Mouse (Mus musculus) hindbrain, embryonic 12.5 days (tissue): ENCODE results near the gene Olfr556. TPM values are rescaled to one million over a fixed set of nuclear protein-coding genes. Genes with fewer than 3 reads are reported as not detected.

ENCODE experiments used
- ATAC-seq: fragments of 200-750 bp; cut with Nextera tagmentation; 2 replicates; pipeline ENCODE4 v1.8.0; 2017; ENCODE audit warnings: moderate TSS enrichment; ENCODE audit not compliant: low FRiP score
- H3K27ac ChIP-seq: fragments of 300-500 bp; sonication (generic); 2 replicates; pipeline ENCODE4 v1.5.1; 2016; ENCODE audit warnings: mild to moderate bottlenecking
- H3K27me3 ChIP-seq: fragments of 300-500 bp; sonication (generic); 2 replicates; pipeline ENCODE4 v1.6.1; 2016; ENCODE audit warnings: mild to moderate bottlenecking
- H3K36me3 ChIP-seq: fragments of 300-500 bp; sonication (generic); 2 replicates; pipeline ENCODE4 v1.6.1; 2016; ENCODE audit warnings: mild to moderate bottlenecking
- H3K4me1 ChIP-seq: fragments of 300-500 bp; sonication (generic); 2 replicates; pipeline ENCODE4 v1.6.1; 2016
- H3K4me2 ChIP-seq: fragments of 300-500 bp; sonication (generic); replicated peaks from 2 replicates; pipeline ENCODE4 v1.6.1; 2016; ENCODE audit warnings: mild to moderate bottlenecking
- H3K4me3 ChIP-seq: fragments of 300-500 bp; sonication (generic); 2 replicates; pipeline ENCODE4 v1.5.1; 2016; ENCODE audit warnings: mild to moderate bottlenecking
- H3K9ac ChIP-seq: fragments of 300-500 bp; sonication (generic); 2 replicates; pipeline ENCODE4 v1.6.1; 2016; ENCODE audit warnings: mild to moderate bottlenecking, moderate library complexity
- H3K9me3 ChIP-seq: fragments of 300-500 bp; sonication (generic); replicated peaks from 2 replicates; pipeline ENCODE4 v1.6.1; 2016; ENCODE audit warnings: mild to moderate bottlenecking
- WGBS: fragments of 180-500 bp; shearing (Covaris S2); methylation state at CpG from one replicate; pipeline ENCODE4 v1.1.7; 2016; 5-methylcytosine and 5-hydroxymethylcytosine counted together
- polyA plus RNA-seq: library from polyadenylated mRNA; unstranded; fragments of >200 nt; fragmentation: Nextera tagmentation; extraction: Ambion mirVana; gene quantifications from 2 replicates; pipeline ENCODE4 v1.2.1, GENCODE M21; 2016

Gene Olfr556
- polyA plus RNA-seq, 1 experiment from 2014 or later: not detected

DNA sequence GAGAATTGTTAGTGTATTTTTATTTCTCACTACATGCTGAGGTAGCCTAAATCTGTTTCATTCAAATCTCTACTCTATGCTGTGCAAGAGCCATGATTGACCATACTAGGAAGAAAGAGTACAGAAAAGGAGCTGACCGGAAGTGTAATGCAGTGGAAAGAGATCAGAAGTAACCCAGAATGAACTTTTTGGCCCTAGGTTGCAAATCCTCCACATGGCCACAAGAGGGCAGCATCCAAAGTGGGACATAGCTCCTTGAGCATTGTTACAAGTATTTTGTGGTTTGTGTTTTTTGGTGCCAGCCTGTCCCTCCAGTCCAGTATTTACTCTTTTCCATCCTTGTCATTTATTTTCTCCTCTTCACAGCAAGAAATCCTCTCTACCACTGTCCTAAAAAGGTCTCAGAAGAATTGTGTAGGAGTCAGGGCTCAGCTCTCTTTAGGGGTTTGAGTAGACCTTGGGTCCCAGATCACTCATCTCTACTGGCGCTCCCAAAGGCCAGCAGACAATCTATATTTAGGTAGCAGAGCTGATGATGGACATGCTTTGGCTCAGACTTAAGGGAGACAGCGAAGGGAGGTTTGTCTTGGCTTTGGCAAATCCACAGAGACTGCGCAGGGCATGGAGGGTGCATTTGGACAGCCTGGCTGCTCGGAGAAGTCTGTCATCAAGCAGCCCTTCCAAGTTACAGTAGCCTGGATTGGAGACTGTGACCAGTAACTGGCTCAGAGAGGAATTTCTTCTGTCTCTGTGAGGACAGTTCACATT lies 30.8 kb downstream of the Olfr556 start, which contains the start of gene Olfr557:
Olfr557 (plus strand) TSS at position 553 of the 768 bp plus-strand sequence.
- no peak for ATAC-seq
- Histone ChIP-seq H3K36me3 (no peaks in the 10 kb centered on the region), H3K4me2 (no peak within 1 kb of the TSS), H3K27me3 (no peaks in the 10 kb centered on the region), H3K4me1 (no peaks in the 10 kb centered on the region), H3K9ac (no peak within 1 kb of the TSS), H3K4me3 (no peak within 1 kb of the TSS), H3K27ac (no peak within 1 kb of the TSS), H3K9me3 (no peaks in the 10 kb centered on the region)
- WGBS: 79% methylated on average over 5 of the region's 5 CpGs

DNA sequence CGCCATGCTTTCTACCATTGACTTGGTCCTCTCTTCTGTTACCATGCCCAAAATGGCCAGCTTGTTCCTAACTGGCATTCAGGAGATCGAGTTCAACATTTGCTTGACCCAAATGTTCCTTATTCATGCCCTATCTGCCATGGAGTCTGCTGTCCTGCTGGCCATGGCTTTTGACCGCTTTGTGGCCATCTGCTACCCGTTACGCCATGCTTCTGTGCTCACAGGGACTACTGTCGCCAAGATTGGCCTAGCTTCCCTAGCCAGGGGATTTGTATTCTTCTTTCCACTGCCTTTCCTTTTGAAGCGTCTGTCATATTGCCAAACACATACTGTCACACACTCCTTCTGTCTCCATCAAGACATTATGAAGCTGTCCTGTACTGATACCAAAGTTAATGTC lies 33.8 kb downstream of the Olfr556 start:
- no peaks in the 10 kb centered on the region for H3K9me3 ChIP-seq
- ATAC-seq: no peak
- H3K4me3 ChIP-seq: no peak overlapping the region
- H3K9ac ChIP-seq: no peak overlapping the region
- no peaks in the 10 kb centered on the region for H3K36me3 ChIP-seq
- 88% methylated on average over 7 of the region's 7 CpGs for WGBS
- H3K4me2 ChIP-seq: no peak overlapping the region
- H3K4me1 ChIP-seq: no peaks in the 10 kb centered on the region
- H3K27ac ChIP-seq: no peak overlapping the region
- H3K27me3 ChIP-seq: no peaks in the 10 kb centered on the region

DNA sequence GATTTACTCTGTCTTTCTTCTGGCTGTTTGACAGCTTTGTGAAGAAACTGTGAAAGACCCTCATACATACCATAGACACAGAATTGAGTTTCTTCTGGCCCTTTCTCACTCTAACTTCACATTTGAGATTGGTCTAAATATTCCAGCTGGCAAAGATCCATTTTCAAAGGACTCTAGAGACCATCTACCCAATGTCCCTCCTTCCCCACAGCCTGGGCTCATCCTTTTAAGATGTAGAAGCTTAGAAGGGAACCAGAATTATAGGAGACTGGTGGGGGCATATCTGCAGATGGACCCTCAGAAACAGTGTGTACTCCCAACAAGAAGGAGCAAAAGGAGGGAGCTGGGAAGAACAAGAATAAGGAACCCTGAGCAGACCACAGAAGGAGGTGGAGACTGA lies 37.2 kb downstream of the Olfr556 start, which contains the start of gene Olfr558:
Olfr558 (plus strand) TSS at position 301 of the 400 bp plus-strand sequence.
- no peak for ATAC-seq
- Histone ChIP-seq H3K36me3 (no peaks in the 10 kb centered on the region), H3K9ac (no peak within 1 kb of the TSS)

DNA sequence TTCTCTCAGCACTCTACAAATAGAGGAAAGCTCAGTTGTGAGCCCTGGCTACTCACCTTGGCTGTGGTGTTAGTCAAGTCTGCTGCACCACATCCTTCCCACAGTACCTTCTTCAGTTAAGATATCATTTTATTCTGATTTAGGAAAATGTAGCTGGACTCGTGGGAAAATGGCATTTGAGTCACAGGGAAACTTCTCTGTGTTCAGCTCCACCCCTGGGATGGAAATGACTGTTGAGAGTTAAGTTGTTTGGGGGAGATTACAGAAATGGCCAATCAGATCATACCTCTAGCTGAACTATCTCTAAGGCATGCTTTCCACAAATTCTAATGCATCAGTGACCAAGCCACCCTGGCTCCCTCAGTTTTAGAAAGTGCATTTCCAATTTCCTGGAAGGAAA lies 54.3 kb downstream of the Olfr556 start, which contains the start of gene Olfr33:
Olfr33 (minus strand) TSS at position 101 of the 400 bp plus-strand sequence.
- Histone ChIP-seq H3K36me3 (no peaks in the 10 kb centered on the region), H3K4me1 (no peaks in the 10 kb centered on the region), H3K9ac (no peak within 1 kb of the TSS), H3K4me2 (no peak within 1 kb of the TSS), H3K4me3 (no peak within 1 kb of the TSS), H3K9me3 (no peaks in the 10 kb centered on the region), H3K27me3 (no peaks in the 10 kb centered on the region), H3K27ac (no peak within 1 kb of the TSS)
- no peak for ATAC-seq
- 44% methylated on average over 1 of the region's 1 CpGs for WGBS

More for the DNA sequence above, 37.2 kb downstream of the Olfr556 start, which contains the start of gene Olfr558:
- no peaks in the 10 kb centered on the region for H3K4me1 ChIP-seq
- no peaks in the 10 kb centered on the region for H3K9me3 ChIP-seq
- H3K4me2 ChIP-seq: no peak within 1 kb of the TSS
- no peak within 1 kb of the TSS for H3K27ac ChIP-seq
- H3K27me3 ChIP-seq: no peaks in the 10 kb centered on the region
- no peak within 1 kb of the TSS for H3K4me3 ChIP-seq

Other genes with a start within 250 kb of the Olfr556 start
- 114 and 116 TPM in 2 replicates for gene Rrm1, start 223.2 kb upstream of the Olfr556 start, polyA plus RNA-seq
- 0.31 and 0.55 TPM in 2 replicates for gene Olfr543, start 183.2 kb upstream of the Olfr556 start, polyA plus RNA-seq
- gene Olfr544, start 176.6 kb upstream of the Olfr556 start, polyA plus RNA-seq: 0.15 and 0.20 TPM in 2 replicates
- 0.17 and 0.22 TPM in 2 replicates for gene Olfr545, start 165.3 kb upstream of the Olfr556 start, polyA plus RNA-seq
- not detected in 2 replicates for gene Olfr547, start 130.2 kb upstream of the Olfr556 start, polyA plus RNA-seq
- not detected in 2 replicates for gene Olfr548-ps1, start 124.0 kb upstream of the Olfr556 start, polyA plus RNA-seq
- gene Olfr549, start 115.0 kb upstream of the Olfr556 start, polyA plus RNA-seq: not detected in 2 replicates
- 0.26 and 0.41 TPM in 2 replicates for gene Trim21, start 99.4 kb upstream of the Olfr556 start, polyA plus RNA-seq
- gene Olfr550, start 93.5 kb upstream of the Olfr556 start, polyA plus RNA-seq: not detected in 2 replicates
- gene Olfr551, start 73.0 kb upstream of the Olfr556 start, polyA plus RNA-seq: not detected in 2 replicates
- gene Olfr552, start 67.1 kb upstream of the Olfr556 start, polyA plus RNA-seq: not detected in 2 replicates
- gene Olfr553, start 46.7 kb upstream of the Olfr556 start, polyA plus RNA-seq: not detected in 2 replicates
- gene Olfr554, start 26.5 kb upstream of the Olfr556 start, polyA plus RNA-seq: not detected in 2 replicates
- not detected in 2 replicates for gene Olfr555, start 6.1 kb upstream of the Olfr556 start, polyA plus RNA-seq
- 9.6 and 12.5 TPM in 2 replicates for gene Trim68, start 22.4 kb downstream of the Olfr556 start, polyA plus RNA-seq
- gene Olfr557, start 31.0 kb downstream of the Olfr556 start, polyA plus RNA-seq: not detected in 2 replicates
- 0.18 and 0.48 TPM in 2 replicates for gene Olfr558, start 37.3 kb downstream of the Olfr556 start, polyA plus RNA-seq
- gene Olfr33, start 54.2 kb downstream of the Olfr556 start, polyA plus RNA-seq: not detected in 2 replicates
- gene Olfr559, start 62.6 kb downstream of the Olfr556 start, polyA plus RNA-seq: not detected in 2 replicates
- gene Olfr560, start 94.5 kb downstream of the Olfr556 start, polyA plus RNA-seq: not detected in 2 replicates
- gene Olfr78, start 94.6 kb downstream of the Olfr556 start, polyA plus RNA-seq: 0.10 and 0.13 TPM in 2 replicates
- not detected in 2 replicates for gene Olfr561, start 106.3 kb downstream of the Olfr556 start, polyA plus RNA-seq
- not detected in 2 replicates for gene Olfr564, start 138.6 kb downstream of the Olfr556 start, polyA plus RNA-seq
- not detected in 2 replicates for gene Olfr566, start 193.9 kb downstream of the Olfr556 start, polyA plus RNA-seq
- gene Olfr568, start 212.2 kb downstream of the Olfr556 start, polyA plus RNA-seq: not detected in 2 replicates
- gene Olfr569, start 226.0 kb downstream of the Olfr556 start, polyA plus RNA-seq: not detected in 2 replicates
- gene Olfr570, start 229.7 kb downstream of the Olfr556 start, polyA plus RNA-seq: not detected in 2 replicates